Mouse (Mus musculus) T-cell, adult 2 months (primary cell): ENCODE measurements around the gene Gm10974.

Experiments
- DNase-seq: peaks from one replicate; pipeline ENCODE4 v3.0.0; 2022; ENCODE audit warnings: low spot score

Gene Gm10974

DNA sequence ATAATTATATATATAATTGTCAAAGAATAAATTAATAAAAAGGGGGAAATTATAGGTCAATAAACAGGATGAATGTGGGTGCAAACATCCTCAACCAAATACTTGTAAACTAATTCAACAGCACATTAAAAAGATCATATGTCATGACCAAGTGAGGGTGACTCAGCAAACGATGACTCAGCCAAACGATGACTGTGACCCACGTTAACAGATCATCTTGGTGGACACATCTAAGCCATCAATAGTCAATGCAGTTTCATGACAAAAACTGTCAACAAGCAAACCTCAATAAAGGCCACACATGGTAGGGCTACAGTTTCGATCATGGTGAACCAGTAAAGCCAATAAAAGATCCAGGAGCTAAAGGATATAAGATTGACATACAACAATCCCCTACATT lies 6.7 kb upstream of the Gm10974 start:
- DNase-seq = no peak

DNA sequence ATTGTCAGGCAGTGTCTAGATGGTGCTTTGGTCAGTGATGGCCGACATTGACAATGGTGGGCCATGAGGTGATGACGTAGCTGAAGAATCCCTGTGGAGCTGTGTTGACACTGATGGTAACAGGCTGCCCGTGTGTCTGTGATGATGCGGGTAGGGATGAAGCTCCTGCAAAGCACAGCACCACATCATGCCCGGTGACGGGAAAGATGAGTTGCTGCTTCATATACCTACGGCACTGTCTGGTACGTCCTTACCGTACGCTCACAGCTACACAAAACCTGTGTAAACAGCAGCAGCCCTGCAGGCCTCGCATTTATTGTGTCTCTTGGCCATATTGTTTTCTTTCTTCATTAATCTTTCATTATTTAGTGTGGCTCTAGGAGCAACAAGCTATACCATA lies 1.2 kb upstream of the Gm10974 start:
- DNase-seq = no peak

DNA sequence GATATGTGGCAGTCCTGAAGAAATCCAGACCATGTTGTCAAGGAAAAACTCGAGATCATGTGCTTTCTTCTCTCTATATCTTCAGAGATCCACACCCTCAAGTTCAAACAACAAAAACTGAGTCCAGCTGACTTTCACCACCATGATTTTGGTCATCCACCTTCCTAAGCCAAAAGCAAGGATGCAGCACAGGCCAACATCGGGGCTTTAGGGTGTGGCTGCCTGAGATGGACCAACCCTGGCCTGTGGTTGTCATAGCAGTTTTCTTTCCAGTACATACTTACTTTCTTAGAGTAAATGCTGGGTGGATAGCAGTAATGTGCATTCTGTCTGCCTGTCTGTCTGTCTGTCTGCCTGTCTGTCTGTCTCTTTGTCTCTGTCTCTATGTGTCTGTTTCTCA lies 294 bp upstream of the Gm10974 start:
- no peak for DNase-seq

DNA sequence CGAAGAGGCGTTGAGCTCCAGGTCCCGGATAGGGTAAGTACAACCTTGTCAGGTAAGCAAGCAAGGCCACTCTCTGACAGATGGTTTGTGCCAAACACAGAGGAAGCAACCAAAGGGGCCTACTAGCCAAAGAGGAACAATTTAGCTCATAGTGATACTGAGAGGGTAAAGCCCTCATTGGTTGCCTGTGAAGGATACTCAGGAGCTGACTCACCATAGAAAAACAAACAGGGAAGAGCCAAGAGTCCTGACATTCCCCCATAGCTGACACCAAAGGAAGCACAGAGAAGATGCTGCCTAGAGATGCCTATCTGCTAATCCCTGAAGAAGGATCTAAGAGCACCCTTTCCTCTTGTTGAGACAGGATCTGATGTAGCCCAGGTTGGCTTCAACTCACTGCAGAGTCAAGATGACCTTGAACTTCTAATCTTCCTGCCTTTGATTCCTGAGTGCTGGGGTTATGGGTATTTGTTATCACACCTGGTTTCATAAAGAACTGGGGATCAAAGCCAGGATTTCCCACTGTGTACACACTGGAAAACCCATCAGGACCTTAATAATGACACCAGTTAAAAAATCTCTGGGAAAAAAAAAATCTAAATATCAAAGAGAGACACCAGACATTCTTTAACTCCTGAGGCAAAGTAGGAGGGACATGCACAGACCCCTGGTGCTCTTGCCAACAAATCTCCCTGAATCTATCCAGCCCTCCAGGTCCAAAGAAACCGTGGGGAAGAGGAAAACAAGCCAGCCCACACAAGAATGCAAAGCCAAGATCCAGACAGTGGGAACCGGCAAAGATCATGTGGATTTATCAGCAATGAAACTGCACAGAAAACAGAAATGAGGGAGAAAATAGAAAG lies 3.6 kb downstream of the Gm10974 start:
- no peak for DNase-seq

DNA sequence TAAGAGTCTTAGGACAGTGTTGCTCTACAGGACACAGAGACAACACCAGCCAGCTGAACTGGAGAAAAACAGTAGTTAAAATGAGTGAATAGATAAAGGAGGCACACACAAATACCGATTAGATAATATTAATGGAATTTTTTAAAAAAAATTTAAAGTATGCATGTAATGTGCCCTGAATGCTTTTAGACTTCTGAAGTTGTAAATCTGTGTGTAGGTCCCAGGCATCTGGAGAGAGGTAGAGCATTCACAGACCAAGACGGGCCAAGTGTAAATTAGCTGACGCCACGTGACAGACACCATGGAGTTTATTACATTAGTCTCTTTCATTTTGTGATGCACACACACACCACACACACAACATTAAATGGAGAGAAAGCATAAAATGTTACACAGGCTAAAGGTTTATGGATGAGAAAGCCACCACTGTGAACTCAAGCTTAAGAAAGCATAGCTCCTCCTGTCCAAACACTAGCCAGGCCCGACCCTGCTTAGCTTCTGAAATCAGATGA lies 4.3 kb downstream of the Gm10974 start:
- DNase-seq = no peak

DNA sequence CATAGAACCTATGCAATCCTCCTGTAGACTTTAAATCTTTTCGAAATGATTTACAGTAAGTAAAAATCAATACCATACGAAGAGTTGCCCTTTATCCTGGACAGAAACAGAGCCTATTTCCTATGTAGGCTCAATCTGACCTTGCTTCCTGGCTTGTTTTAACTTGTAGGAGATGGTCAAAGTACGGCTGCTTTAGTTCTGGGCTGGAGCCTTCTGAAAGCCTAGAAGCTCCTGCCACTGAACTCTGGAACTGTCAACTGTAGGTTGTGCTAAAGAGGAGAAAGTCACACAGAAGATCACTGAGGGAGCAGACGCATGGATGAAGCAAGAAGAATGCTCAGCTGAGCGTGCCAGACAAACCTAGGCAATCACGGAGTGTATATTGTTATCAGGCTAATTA lies 5.3 kb downstream of the Gm10974 start:
- no peak for DNase-seq

DNA sequence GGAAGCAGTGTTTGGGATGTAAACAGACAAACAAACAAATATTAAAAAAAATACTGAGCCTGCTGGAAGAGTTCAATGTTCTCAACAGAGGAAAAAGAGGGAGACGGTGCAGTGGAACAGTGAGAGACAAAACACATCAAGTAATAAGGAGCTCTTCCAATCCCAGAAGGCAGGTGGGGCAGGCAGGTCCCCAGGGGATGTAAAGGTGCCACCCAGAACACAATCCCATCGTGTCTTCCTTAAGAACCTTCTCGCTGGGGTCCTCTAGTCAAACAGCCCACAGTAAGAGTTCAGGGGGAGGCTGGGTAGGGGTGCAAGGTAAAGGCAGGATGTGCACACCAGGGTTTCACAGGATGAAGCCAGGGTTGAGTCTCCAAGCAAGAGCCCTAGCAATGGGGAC lies 7.7 kb downstream of the Gm10974 start:
- no peak for DNase-seq

DNA sequence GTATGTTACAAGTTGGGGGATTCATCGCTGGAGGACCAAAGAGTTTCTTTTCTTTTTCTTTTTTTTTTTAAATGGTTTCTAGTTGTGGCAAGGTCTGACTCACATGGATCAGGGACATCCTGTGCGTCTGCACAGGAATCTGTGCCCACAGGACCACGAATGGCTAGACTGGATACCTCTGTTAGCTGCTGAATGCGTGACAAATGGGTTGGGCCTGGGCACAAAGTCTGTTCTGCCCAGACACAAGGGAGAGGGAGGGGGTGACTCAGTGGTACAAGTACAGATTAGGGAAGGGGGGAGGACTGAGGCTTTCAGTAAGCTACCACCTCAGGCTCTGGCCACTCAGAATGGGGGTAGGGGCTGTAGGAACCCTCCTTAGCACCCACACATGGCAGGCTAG lies 10.0 kb downstream of the Gm10974 start:
- DNase-seq = no peak

DNA sequence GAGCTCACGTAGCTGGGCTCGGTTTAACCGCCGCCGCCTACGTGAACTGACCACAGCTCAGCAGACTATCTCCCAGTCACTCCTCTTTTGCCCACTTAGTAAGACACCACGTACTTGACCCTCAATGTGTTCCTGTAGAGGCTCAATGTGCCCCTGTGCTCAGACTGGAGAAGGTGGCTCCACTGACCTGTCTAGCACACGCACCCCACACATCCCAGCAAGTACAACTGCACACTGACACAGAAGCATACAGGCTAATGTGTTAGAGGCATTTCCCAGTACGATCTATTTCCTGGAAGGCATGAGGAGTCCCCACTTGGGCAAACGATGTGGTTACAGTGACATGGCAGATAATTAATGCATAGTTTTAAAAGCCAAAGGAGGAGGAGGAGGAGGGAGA lies 10.9 kb downstream of the Gm10974 start:
- no peak for DNase-seq

DNA sequence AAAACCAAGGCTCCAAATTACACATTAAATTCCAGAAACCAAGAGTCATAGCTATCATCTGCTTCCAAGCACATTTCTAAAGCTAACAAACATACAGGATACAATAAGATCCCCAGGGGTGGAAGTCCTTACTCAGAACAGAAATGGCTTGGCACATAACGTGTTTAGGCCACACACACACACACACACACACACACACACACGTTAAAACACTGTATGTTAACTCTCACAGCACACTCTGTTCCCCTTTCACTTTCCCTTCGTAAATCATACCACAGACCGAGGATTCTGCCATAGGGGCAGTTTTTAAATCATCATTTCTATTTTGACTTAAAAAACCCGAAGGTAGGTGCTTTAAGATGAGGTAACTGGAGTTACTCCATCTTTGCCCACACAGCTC lies 18.5 kb downstream of the Gm10974 start:
- no peak for DNase-seq

DNA sequence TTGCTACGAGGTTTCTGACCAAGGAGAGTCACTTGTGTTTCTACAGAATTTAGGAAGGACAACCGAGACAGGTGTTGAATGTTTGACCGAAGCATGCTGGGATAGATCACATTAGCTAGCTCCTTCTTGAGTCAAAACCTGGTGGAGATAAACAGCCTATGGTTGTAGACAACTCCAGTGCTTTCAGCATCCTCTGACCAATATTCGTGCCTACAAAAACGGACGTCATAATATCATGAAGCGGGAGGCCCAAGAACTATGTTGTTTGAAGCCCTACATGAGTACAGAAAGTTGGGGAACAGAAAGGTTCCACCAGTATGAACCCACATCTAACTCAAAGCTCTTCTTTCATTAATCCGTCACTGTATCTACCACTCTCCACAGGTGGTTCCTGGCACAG lies 19.2 kb downstream of the Gm10974 start:
- no peak for DNase-seq

DNA sequence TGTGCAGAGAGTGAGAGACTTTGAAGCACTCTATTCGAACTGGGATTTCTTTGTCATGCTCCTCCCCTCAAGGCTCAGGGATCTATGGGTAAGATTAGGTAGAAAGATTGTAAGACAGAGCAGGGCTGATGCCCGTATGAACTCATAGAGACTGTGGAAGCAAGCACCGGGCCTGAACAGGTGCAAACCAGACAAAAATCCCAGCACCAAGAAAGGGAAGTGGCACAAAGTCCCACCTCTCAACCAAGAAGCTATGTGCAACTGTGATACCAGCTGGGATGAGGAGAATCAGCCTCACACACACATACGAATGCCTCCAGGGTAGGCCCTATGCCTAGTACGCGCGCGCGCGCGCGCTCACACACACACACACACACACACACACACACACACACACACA lies 20.1 kb downstream of the Gm10974 start:
- DNase-seq = no peak

DNA sequence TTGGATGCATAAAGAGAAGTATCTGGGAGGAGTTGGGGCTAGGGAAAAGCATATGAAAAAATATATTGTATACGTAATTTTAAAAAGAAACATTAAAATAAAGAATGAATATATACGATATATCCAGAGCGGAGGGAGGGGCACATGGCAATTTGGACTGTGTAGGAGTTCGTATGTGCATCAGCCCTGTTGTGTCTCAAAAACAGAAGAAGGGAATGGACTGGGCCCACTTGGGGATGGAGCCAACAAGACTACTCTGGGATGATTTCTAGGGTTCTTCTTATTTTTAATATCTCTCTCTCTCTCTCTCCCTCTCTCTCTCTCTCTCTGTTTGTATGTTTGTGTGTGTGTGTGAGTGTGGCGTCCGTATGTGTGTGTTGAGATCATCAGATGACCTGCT lies 20.7 kb downstream of the Gm10974 start:
- no peak for DNase-seq

DNA sequence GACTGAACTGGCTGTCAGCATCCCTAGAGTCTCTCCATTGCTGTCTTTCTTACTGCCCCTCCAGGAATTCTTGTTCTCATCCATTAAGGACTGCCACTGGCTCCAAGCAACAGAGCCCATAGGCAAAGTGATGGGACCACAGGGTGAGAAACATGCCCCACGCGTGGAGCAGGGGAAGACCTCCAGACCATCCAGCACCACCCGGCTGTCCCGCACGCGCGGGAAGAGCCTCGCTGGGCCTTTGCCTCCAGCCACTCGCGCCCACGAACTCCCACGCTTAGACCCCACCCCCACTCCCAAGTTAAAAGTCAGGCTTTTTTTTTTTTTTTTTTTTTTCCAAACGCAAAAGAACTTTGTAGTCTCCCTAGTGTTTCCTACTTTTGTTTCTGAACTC lies 21.7 kb downstream of the Gm10974 start:
- DNase-seq = no peak

DNA sequence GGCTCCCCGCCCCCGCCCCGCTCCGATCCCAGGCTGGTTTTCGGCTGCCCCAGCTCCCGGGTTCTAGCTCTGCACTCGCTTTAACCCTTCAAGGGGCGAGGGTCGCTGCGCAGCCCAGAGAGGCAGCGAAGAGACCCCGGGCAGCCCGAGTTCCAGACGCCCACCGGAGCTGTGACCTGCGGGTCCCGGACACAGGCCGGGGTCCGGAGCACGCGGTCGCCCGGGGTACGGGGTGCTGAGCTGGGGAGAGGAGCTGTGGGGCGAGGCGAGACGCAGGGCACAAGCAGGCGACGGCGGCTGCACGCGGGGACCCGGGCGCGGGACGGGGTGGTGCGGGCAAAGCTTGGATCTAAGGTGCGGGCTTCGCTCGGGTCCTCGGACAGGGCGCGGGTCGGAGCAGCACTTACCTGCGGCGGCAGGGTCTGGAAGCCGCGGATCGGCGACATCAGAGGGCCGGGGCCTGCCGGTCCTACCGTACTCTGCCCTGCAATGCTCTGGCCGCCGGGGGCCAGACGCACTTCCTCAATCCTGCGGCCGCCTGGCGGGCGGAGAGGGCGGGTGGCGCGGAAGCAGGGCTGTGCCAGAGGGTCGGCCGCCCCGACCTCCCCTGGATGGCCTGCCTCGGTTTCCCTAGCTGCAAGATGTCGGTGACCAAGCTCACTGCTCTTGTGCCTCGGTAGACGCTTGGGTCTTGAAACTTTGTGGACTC lies 22.3 kb downstream of the Gm10974 start, which contains the start of gene Lrrk1:
Lrrk1 (minus strand) TSS at position 538 of the 709 bp plus-strand sequence.
- no peak for DNase-seq

DNA sequence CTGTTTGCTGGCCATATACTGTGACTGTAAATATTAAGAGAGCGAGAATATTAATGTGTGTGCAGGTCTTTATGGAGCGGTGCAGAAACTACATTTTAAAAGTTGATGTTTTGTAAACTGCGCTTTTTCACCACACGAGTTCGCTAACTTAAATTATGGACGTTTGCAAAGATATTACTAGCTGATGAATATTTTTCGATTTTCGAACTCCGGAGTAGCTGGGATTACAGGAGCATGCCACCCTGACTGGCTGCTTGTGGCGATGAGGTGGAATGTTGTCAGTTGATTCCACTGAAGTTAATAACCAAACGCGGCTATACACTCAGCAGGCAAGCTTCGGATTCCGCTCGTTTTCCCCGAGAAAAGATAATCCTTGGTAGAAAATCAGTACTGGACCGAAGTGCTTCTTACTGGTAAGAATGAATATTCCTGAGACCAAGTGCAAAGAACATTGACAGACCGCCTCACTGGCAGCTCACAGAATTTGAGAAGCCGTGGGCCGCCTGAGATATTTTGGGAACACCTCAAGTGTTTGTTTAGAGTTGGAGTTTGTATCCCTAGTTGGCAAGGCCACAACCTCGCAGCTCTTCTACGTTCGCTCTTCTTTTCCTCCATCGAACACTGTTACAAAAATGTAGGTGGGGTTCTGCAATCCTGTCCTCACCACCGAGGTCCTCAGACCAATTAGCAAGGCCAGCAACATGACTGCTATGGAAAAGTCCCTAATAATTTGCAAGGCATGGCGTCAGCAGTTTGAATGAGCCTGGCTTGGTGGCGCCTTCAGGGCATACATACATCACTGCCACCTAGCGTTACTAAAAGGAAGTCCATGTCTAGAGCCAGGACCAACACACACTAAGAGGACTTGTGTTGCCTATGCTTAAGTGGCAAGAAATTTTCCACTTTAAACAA lies 23.2 kb downstream of the Gm10974 start:
- peak; percentile 5 for DNase-seq

DNA sequence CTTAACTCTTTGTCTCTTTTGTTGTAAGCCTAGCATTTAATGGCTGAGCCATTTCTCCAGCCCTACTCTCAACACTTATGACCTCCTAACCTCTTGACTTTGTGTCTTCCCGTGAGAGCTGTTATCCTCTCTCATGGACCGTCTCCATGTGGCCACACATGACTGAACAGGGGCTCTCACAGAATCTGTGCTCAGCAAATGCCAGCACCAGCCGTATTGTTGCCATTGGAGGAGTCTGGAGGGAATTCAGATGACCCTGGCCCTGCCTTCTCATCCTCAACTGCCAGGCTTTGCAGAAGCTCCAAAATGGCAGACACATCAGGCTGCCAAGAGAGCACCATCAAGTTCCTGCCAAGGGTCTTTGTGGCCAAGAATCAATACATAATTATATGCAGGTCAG lies 31.6 kb downstream of the Gm10974 start:
- no peak for DNase-seq

DNA sequence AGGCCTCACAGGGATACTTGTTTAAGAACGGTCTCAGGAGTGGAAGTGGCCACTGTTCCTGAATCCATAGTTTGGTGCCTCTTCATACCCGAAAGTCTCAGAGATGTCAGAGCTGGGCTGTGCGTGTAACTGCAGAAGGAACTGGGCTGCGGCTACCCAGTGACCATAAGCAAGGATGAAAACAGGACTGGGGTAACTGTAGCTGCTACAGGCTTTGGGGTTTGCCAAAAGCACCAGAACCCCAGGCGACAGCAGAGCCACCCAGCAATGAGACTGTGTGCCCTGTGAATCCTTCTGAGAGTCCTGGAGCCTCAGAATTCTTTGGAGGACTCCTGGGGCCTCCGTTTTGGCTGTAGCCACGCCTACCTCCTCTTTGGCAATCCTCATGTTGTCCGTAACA lies 35.9 kb downstream of the Gm10974 start:
- no peak for DNase-seq

DNA sequence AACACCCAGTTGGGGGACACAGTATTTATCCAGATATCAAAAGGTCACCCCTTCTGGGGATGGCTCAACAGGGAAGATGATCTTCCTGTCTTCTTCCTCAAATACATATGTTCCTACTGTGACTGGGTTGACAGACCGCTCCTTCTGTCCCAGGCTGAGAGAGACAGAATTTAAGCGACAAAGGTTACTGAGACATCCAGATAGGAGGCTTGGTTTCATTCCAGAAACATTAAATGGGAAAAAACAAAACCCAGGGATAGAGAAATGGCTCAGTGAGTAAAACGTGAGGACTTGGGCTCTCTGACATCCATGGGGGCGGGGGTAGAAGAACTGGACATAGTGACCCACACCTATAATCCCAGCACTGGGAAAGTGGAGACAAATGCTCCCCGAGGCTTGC lies 37.2 kb downstream of the Gm10974 start:
- no peak for DNase-seq

DNA sequence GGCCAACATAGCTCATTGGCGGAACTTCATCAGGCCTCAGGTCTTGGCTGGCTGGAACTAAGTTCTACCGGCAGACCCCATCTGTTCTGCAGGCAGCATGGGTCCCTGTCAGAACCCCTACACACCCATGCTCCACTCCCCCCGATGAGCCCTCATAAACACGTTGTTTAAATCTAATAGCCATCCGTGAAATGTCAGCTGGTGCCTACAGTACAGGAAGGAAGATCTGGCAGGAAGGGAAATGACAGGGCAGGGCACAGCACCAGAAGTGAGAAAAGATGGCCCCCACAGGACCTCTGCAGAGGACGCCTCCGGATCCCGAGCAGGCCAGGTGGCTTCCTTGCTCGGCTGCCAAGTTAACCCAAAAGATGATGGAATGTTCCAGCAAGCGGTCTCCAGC lies 38.4 kb downstream of the Gm10974 start:
- DNase-seq = no peak

DNA sequence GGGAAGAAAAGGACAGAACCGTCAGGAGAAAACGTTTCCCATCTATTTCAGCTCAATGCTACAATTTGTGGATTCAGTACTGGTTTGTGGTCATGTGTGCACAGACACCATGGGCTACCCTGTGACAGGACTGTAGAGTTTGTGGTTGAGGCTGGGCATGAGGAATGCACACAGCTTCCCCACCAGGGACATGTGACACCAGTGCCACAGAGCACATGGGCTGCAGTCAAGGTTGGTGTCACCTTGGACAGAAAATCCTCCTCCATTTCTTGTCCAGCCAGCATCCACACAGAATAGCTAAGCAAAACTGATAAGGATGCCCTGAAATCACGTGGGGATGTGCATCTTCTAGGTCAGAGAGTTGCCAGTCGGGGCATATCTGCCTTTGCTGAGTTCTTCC lies 39.1 kb downstream of the Gm10974 start:
- no peak for DNase-seq

DNA sequence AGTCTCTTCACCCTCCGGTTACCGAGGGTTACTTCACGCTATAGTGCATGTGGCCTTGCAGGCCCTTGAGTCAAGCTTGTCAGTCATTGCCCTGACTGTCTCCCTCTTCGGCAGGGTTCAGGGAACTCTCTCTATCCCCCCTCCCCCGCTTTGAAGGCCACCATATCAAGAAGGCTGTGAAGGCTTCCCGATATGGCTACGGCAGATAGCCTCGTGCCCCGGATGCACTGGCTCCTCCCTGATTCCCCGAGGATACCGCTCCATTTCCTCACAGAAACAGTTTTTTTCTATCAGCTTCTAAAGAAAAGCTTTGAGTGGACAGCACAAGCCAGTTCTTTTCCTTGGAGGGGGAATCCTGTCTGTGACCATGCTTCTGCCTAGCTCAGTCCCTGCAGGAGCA lies 39.8 kb downstream of the Gm10974 start:
- no peak for DNase-seq
